Mouse (Mus musculus) stomach, embryonic 16.5 days (tissue): ENCODE results near the gene Tm9sf3. TPM values are rescaled to one million over a fixed set of nuclear protein-coding genes. Genes with fewer than 3 reads are reported as not detected.

Source experiments
- ATAC-seq: fragments of 200-750 bp; cut with Nextera tagmentation; 2 replicates; pipeline ENCODE4 v1.8.0; 2017; ENCODE audit warnings: moderate number of reproducible peaks, moderate TSS enrichment; ENCODE audit not compliant: insufficient read depth, low FRiP score
- H3K27ac ChIP-seq: fragments of 300-500 bp; sonication (generic); 2 replicates; pipeline ENCODE4 v1.5.1; 2014; ENCODE audit warnings: low read length
- H3K27me3 ChIP-seq: fragments of 300-500 bp; sonication (generic); 2 replicates; pipeline ENCODE4 v1.6.1; 2014; ENCODE audit warnings: low read length, control low read depth, mixed read lengths; ENCODE audit not compliant: control insufficient read depth, insufficient read depth
- H3K36me3 ChIP-seq: fragments of 300-500 bp; sonication (generic); 2 replicates; pipeline ENCODE4 v1.6.1; 2014; ENCODE audit warnings: low read length; ENCODE audit not compliant: control insufficient read depth, insufficient read depth
- H3K4me1 ChIP-seq: fragments of 300-500 bp; sonication (generic); 2 replicates; pipeline ENCODE4 v1.6.1; 2014; ENCODE audit warnings: low read length, control low read depth, mixed read lengths; ENCODE audit not compliant: control insufficient read depth, insufficient read depth
- H3K4me2 ChIP-seq: fragments of 300-500 bp; sonication (generic); 2 replicates; pipeline ENCODE4 v1.6.1; 2014; ENCODE audit warnings: low read depth, low read length, mixed read lengths
- H3K4me3 ChIP-seq: fragments of 300-500 bp; sonication (generic); replicated peaks from 2 replicates; pipeline ENCODE4 v1.5.1; 2014; ENCODE audit warnings: mild to moderate bottlenecking, low read length
- H3K9ac ChIP-seq: fragments of 300-500 bp; sonication (generic); 2 replicates; pipeline ENCODE4 v1.6.1; 2014; ENCODE audit warnings: low read length
- H3K9me3 ChIP-seq: fragments of 300-500 bp; sonication (generic); replicated peaks from 2 replicates; pipeline ENCODE4 v1.6.1; 2016; ENCODE audit warnings: low read length, control low read depth; ENCODE audit not compliant: control insufficient read depth
- WGBS: fragments of 180-500 bp; shearing (Covaris S2); extraction: QIAGEN DNeasy Blood & Tissue Kit; methylation state at CpG from one replicate; pipeline ENCODE4 v1.1.7; 2014; 5-methylcytosine and 5-hydroxymethylcytosine counted together
- polyA plus RNA-seq: library from polyadenylated mRNA; unstranded; fragments of >200 nt; fragmentation: Nextera tagmentation; extraction: Ambion mirVana; gene quantifications from 2 replicates; pipeline ENCODE4 v1.2.1, GENCODE M21; 2015

Gene Tm9sf3
- polyA plus RNA-seq, 1 experiment from 2014 or later, result 151 TPM

DNA sequence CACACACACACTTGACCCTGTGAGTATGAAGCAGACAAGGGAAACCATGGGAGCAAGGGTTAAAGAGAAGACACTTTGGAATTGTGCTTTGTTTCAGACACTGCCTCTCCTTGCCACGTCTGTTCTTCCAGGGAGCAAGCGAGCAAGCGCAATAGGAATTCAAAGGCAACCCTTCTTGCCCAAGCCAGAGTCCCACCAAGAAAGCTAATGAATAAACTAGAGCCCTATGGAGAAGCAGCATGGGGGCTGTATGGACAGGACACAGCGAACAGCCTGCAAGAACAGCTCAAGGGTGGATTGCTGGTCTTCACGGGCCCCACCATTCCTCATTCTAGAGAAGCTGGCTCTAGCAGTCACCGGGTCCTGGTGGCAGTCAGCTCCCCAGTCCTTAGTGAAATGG lies 24.8 kb upstream of the Tm9sf3 start:
- Histone ChIP-seq H3K4me2 (no peak overlapping the region), H3K27me3 (no peaks in the 10 kb centered on the region), H3K27ac (no peak overlapping the region), H3K4me3 (no peak overlapping the region), H3K36me3 (no peaks in the 10 kb centered on the region), H3K9me3 (no peaks in the 10 kb centered on the region), H3K9ac (no peak overlapping the region), H3K4me1 (0 out of 2 replicates have a peak, but pooled peaks cover 6% of the 10 kb centered on the region)
- no peak for ATAC-seq
- WGBS, result 77% methylated on average over 6 of the region's 6 CpGs

DNA sequence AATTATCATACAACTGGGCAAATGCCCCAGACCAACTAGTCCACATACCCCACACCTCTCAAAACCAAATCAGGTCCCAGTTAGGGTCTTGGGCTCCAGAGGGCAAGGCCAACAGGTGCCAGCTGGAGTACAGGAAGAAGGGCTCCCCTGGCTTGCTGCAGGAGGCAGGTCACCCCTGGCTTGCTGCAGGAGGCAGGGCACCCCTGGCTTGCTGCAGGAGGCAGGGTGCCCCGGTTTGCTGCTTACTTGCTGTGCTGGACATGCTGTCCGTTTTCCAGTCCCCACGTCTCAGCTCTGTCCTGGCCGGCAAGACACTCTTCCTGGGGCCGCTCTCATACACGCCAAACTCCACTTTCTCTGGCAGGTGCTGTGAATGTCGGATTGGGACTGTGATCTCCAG lies 23.4 kb upstream of the Tm9sf3 start:
- H3K4me2 ChIP-seq, result no peak overlapping the region
- WGBS, result 83% methylated on average over 7 of the region's 7 CpGs
- no peak overlapping the region for H3K27ac ChIP-seq
- H3K9me3 ChIP-seq, result no peaks in the 10 kb centered on the region
- H3K4me3 ChIP-seq, result no peak overlapping the region
- H3K4me1 ChIP-seq, result 0 out of 2 replicates have a peak, but pooled peaks cover 6% of the 10 kb centered on the region
- no peak for ATAC-seq
- H3K27me3 ChIP-seq, result no peaks in the 10 kb centered on the region
- H3K9ac ChIP-seq, result no peak overlapping the region
- no peaks in the 10 kb centered on the region for H3K36me3 ChIP-seq

DNA sequence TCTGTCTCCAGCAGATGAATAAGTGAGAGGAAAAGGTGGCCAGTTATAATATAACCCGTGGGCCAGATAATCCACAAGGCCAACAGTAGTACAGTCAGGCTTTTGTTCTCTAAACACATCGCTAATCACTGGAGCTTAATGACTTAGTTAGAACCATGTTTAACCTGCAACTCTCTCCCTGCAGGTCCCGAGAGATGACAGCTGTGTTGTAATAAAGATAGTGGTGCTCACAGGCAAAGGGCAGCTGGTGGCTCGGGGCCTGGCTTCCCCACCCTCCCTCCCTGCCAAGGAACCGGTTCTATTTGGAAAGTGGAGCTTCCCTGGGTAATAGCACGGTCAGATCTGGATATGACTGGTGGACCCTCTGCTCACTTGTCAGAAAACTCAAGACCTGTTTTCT lies 20.7 kb upstream of the Tm9sf3 start:
- H3K9ac ChIP-seq, result no peak overlapping the region
- no peaks in the 10 kb centered on the region for H3K27me3 ChIP-seq
- WGBS, result 29% methylated on average over 6 of the region's 6 CpGs
- H3K4me1 ChIP-seq, result 0 out of 2 replicates have a peak, but pooled peaks cover 6% of the 10 kb centered on the region
- H3K4me3 ChIP-seq, result no peak overlapping the region
- no peaks in the 10 kb centered on the region for H3K36me3 ChIP-seq
- ATAC-seq, result 0 out of 2 replicates have a peak, but pooled peaks have one; percentile 36
- no peak overlapping the region for H3K27ac ChIP-seq
- no peaks in the 10 kb centered on the region for H3K9me3 ChIP-seq
- H3K4me2 ChIP-seq, result no peak overlapping the region

DNA sequence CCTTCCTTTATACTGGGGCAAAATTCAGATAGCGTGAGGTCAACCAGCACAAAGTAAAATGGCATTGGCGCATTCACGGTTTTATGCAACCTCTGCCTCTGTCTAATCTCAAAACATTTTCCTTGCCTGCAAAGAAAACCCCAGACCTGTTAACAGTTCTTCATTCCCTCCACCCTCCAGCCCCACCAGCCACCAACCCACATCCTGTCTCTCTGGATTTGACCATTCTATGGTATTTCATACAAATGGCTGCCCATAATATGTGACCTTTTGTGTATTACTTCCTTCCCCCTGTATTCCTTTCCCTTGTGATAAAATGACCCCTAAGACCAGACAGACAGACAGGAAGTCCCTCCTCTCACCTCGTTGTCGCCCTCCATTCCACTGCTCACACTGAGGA lies 18.9 kb upstream of the Tm9sf3 start:
- H3K27me3 ChIP-seq, result no peaks in the 10 kb centered on the region
- H3K9ac ChIP-seq, result no peak overlapping the region
- no peaks in the 10 kb centered on the region for H3K9me3 ChIP-seq
- no peak overlapping the region for H3K4me2 ChIP-seq
- no peak overlapping the region for H3K4me3 ChIP-seq
- 0 out of 2 replicates have a peak, but pooled peaks cover 6% of the 10 kb centered on the region for H3K4me1 ChIP-seq
- no peak overlapping the region for H3K27ac ChIP-seq
- WGBS, result 63% methylated on average over 5 of the region's 5 CpGs
- H3K36me3 ChIP-seq, result no peaks in the 10 kb centered on the region
- ATAC-seq, result no peak

DNA sequence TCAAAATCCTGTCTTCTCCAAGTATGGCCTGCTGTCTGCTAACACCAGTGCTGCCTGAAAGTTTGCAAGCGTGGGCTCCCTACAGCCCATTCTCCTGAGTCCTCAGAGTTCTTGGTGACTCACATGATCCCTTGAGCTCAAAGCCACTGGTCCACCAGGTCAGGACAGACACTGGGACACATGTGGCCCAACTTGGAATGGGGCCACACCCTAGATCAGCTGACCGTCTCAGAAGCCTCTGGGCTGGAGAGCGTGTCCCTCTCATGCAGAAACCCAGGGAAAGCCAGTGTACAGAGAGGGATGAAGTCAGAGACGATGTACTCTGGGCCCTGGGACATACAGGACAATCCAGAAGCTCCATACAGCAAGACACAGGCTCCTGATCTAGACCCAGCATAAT lies 18.4 kb upstream of the Tm9sf3 start:
- 84% methylated on average over 4 of the region's 4 CpGs for WGBS
- H3K9me3 ChIP-seq, result no peaks in the 10 kb centered on the region
- no peaks in the 10 kb centered on the region for H3K36me3 ChIP-seq
- H3K4me2 ChIP-seq, result no peak overlapping the region
- H3K27ac ChIP-seq, result no peak overlapping the region
- no peak overlapping the region for H3K4me3 ChIP-seq
- H3K4me1 ChIP-seq, result 0 out of 2 replicates have a peak, but pooled peaks cover 6% of the 10 kb centered on the region
- ATAC-seq, result 0 out of 2 replicates have a peak, but pooled peaks have one; percentile 26
- H3K27me3 ChIP-seq, result no peaks in the 10 kb centered on the region
- no peak overlapping the region for H3K9ac ChIP-seq

DNA sequence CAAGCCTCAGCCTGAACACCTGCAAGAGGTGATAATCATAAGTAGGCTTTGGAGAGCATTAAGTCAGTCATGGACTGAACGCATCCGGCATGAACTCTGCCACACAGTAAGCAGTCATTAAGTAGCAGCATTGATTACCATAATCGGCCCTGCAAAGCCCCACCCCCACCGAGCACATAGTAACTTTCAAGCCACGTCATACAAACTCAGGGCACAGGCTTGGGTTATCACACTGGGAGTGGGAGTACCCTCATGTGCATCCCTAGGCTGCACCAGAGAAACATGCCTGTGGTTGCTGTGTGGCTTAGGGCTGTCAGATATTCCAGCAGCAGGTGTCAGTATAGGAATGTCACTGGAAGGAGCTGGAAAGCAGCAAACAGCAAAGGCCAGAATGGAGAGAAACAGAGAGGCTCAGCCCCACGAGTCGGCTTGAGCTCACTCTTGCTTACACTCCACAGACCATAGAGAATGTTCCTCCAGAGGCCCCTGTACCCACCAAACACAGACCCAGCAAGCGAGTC lies 16.0 kb upstream of the Tm9sf3 start:
- H3K4me3 ChIP-seq, result no peak overlapping the region
- no peak overlapping the region for H3K27ac ChIP-seq
- 59% methylated on average over 8 of the region's 8 CpGs for whole genome bisulfite sequencing
- H3K9ac ChIP-seq, result no peak overlapping the region
- H3K27me3 ChIP-seq, result no peaks in the 10 kb centered on the region
- 0 out of 2 replicates have a peak, but pooled peaks cover 6% of the 10 kb centered on the region for H3K4me1 ChIP-seq
- no peak overlapping the region for H3K4me2 ChIP-seq
- no peaks in the 10 kb centered on the region for H3K9me3 ChIP-seq
- no peaks in the 10 kb centered on the region for H3K36me3 ChIP-seq
- ATAC-seq, result no peak

DNA sequence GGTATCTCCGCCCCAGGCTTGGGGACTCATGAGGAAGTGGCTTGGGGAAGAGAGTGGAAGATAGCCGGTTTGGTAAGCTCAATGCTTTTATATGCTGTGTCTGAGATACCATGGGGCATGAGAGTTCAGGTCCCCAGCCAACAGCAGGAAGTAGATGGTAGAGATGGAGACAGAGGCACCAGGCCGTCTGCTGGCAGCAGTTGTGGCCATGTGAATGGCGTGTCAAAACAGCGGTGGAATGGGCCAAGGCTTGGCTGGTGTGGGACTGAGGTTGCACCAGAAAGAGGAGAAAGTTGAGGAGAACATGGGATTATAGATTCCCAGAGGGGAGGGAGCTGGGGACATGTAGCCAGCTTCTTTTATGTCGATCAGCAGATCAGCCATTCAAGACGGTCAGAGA lies 14.8 kb upstream of the Tm9sf3 start:
- no peak overlapping the region for H3K9ac ChIP-seq
- H3K4me2 ChIP-seq, result no peak overlapping the region
- H3K9me3 ChIP-seq, result no peaks in the 10 kb centered on the region
- WGBS, result 78% methylated on average over 7 of the region's 7 CpGs
- no peaks in the 10 kb centered on the region for H3K4me1 ChIP-seq
- H3K27ac ChIP-seq, result no peak overlapping the region
- no peaks in the 10 kb centered on the region for H3K27me3 ChIP-seq
- no peaks in the 10 kb centered on the region for H3K36me3 ChIP-seq
- H3K4me3 ChIP-seq, result no peak overlapping the region
- ATAC-seq, result no peak

DNA sequence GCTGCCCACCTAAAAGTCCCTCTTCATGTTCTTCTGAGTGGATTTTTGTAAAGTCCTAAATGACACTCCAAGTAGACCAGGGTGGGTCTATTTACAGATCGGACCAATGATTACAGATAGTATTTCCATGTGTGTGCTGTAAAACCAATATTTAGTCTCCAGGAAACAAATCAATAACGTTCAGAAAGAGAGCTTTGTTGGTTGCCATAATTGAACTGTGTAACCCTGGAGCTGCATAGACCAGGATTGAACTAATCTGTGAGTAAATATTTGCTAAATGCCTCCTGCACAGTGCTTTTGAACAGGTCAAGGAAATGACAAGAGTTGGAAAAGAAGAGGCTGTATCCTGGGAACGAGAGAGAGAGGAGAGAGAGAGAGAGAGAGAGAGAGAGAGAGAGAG lies 11.8 kb upstream of the Tm9sf3 start:
- H3K36me3 ChIP-seq, result no peaks in the 10 kb centered on the region
- WGBS, result 38% methylated on average over 3 of the region's 3 CpGs
- peak overlapping the region; percentile 25; the same call in 1 of the 2 replicates for H3K27ac ChIP-seq
- no peak overlapping the region for H3K9ac ChIP-seq
- H3K4me2 ChIP-seq, result no peak overlapping the region
- H3K27me3 ChIP-seq, result no peaks in the 10 kb centered on the region
- no peak overlapping the region for H3K4me3 ChIP-seq
- peak; percentile 87; the same call in 1 of the 2 replicates for ATAC-seq
- no peaks in the 10 kb centered on the region for H3K9me3 ChIP-seq
- no peaks in the 10 kb centered on the region for H3K4me1 ChIP-seq

DNA sequence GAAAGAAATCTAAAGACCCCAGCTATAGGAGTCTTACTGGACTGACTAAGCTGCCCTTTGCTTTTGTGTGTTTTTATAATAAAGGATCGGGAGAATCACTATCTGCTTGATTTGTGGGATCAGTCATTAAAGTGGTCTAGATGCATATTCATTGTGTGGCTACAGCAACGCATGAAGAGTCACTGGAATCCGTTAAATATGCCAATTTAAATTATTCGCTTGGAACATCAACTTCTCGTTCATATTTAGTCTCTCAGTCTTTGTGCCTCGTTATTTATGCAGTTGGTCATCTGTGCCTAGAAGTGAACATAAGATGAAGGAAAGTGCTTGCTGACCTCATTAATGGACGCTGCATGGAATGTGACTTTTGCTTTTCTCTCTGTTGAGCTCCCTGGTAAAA lies 7.1 kb upstream of the Tm9sf3 start:
- Histone ChIP-seq H3K4me1 (peaks cover 3% of the 10 kb centered on the region; the same call in 1 of the 2 replicates), H3K4me3 (no peak overlapping the region), H3K27me3 (no peaks in the 10 kb centered on the region), H3K9me3 (no peaks in the 10 kb centered on the region), H3K36me3 (no peaks in the 10 kb centered on the region), H3K27ac (no peak overlapping the region), H3K9ac (no peak overlapping the region), H3K4me2 (no peak overlapping the region)
- 78% methylated on average over 7 of the region's 7 CpGs for WGBS
- ATAC-seq, result no peak
